Mouse (Mus musculus): Measurements from ENCODE around the gene Rbm45. TPM values are rescaled to one million over a fixed set of nuclear protein-coding genes. Genes with fewer than 3 reads are reported as not detected.

The Rbm45 gene
- polyA plus RNA-seq, 1 experiment from 2014 or later: 21.7 TPM

DNA sequence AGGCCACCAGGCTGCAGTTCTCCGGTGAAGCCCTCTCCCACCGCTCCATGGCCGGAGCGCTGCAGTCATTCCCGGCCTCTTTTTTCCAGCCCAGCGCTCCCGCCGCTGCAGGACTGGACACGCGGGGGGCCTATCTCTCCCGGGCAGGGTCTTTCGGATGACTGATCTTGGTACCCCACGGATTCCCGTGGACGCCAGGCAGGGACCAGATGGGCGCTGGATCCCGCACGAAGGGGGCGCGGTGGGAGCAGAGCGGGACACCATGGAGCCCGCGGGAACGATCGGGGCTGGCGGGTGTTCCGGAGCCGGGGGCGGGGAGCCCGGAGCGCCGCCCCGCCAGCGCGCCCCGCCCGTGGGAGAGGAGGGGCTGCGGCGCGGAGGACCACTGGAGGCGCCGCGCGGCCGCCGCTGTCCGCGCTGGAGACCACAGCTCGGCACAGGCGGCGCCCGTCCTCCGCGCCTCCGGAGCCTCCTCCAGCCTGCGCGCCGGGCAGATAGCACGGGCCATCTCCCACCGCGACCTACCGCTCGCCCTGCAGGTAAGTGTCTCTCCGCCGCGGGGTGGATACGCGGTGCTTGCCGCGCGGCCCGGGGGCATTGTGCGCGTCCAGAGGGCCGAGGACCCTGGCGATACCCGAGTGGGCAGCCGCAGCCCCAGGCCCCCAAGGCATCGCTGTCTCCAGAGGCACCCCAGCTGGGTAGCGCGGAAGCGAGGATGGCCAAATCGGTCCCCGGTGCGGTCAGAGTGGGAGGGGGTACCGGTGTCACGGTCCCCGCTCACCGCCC, 36.6 kb downstream of the Rbm45 start, which contains the start of gene Osbpl6:
Gene Osbpl6 (plus strand): TSS at position 358 of the 786 bp plus-strand sequence.
- H3K36me3 ChIP-seq: no peaks in the 10 kb centered on the region
- ATAC-seq (ENCODE audit: low read depth): peak; percentile 95
- peak within 1 kb of the TSS; percentile 96 for H3K27ac ChIP-seq (replicated peaks)
- H3K9ac ChIP-seq: peak within 1 kb of the TSS; percentile 89
- H3K4me2 ChIP-seq: peak within 1 kb of the TSS; percentile 81
- H3K9me3 ChIP-seq: no peaks in the 10 kb centered on the region
- H3K4me3 ChIP-seq: peak within 1 kb of the TSS; percentile 92
- under 1% methylated on average over 76 of the region's 89 CpGs for WGBS
- H3K4me1 ChIP-seq (replicated peaks): peaks cover 20% of the 10 kb centered on the region
- peaks cover 15% of the 10 kb centered on the region for H3K27me3 ChIP-seq

DNA sequence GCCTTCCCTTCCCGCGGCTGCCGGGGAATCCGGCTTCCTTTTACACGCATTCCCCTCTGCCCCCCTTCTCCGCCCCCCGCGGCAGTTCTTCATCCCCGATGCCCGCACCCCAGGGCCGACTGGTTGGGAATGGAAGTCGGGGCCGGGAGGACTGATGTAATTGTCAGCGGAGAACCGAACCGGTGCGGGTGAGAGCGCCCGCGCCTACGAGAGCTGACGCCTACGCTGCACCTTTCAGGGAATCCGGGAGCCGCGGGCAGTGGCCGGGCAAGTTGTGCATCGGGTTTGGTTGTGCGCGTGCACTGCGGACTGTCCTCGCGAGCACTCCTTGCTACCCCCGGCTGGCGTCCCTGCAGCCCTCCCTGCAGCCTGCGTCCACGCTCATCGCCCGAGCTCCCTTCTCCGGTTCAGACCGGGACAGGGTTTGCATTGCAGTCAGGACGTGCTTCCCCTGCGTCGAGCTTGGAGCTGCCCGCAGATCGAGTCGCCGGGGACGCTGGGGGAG, 37.2 kb downstream of the Rbm45 start:
- no peaks in the 10 kb centered on the region for H3K36me3 ChIP-seq
- WGBS: under 1% methylated on average over 49 of the region's 49 CpGs
- H3K4me1 ChIP-seq (replicated peaks): peaks cover 20% of the 10 kb centered on the region
- peak overlapping the region; percentile 92 for H3K4me3 ChIP-seq
- peak overlapping the region; percentile 81 for H3K4me2 ChIP-seq
- peak overlapping the region; percentile 96 for H3K27ac ChIP-seq (replicated peaks)
- ATAC-seq (ENCODE audit: low read depth): peak; percentile 64
- H3K27me3 ChIP-seq: peaks cover 15% of the 10 kb centered on the region
- H3K9me3 ChIP-seq: no peaks in the 10 kb centered on the region
- peak overlapping the region; percentile 89 for H3K9ac ChIP-seq

DNA sequence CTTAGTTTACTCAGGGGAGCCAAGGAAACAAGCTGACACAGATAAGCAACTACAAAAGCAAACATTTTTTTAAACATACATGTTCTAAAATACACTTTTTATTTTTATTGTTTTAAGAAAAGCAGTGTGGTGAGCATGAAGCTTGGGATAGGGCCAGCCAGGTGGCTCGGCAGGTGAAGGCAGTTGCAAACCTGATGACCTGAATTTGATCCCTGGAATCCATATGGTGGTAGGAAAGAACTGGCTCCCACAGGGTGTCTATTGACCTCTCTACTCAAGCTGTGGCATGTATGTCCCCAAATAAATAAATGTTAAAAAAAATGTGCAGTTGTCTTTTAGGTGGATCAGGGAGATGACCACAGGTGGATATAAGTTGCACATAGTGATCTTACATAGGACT, 39.7 kb downstream of the Rbm45 start:
- 85% methylated on average over 1 of the region's 1 CpGs for WGBS
- ATAC-seq (ENCODE audit: low read depth): no peak

DNA sequence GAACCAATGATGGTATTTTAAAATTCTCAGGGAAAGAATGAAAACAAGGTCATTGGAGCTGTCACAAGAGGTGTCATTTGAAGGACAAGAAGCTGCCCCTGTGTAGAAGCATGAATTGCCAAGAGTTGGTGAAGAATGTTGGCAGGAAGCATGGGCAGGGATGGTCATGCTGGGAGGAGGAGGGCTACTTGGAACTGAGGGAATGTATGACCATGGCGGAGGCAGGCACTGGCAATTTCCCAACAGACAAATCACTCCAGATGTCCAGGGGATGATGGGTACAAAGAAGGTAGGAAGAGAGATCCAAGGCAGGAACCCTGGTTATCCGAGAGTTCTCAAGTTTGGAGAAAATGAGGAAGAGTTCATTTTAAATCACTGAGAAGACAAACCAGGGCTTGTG, 40.2 kb downstream of the Rbm45 start:
- WGBS: 93% methylated on average over 2 of the region's 2 CpGs
- H3K4me2 ChIP-seq: no peak overlapping the region
- ATAC-seq (ENCODE audit: low read depth): no peak
- no peak overlapping the region for H3K9ac ChIP-seq
- H3K27me3 ChIP-seq: no peaks in the 10 kb centered on the region
- H3K36me3 ChIP-seq: no peaks in the 10 kb centered on the region
- H3K4me3 ChIP-seq: no peak overlapping the region
- H3K4me1 ChIP-seq (replicated peaks): peaks cover 11% of the 10 kb centered on the region
- H3K27ac ChIP-seq (replicated peaks): no peak overlapping the region
- no peaks in the 10 kb centered on the region for H3K9me3 ChIP-seq

More for the DNA sequence above, 39.7 kb downstream of the Rbm45 start:
- H3K4me1 ChIP-seq (replicated peaks): peaks cover 15% of the 10 kb centered on the region
- no peaks in the 10 kb centered on the region for H3K9me3 ChIP-seq
- no peak overlapping the region for H3K27ac ChIP-seq (replicated peaks)
- H3K4me2 ChIP-seq: no peak overlapping the region
- no peak overlapping the region for H3K9ac ChIP-seq
- no peaks in the 10 kb centered on the region for H3K36me3 ChIP-seq
- H3K4me3 ChIP-seq: no peak overlapping the region
- peaks cover 3% of the 10 kb centered on the region; the same call in 1 of the 2 replicates for H3K27me3 ChIP-seq

DNA sequence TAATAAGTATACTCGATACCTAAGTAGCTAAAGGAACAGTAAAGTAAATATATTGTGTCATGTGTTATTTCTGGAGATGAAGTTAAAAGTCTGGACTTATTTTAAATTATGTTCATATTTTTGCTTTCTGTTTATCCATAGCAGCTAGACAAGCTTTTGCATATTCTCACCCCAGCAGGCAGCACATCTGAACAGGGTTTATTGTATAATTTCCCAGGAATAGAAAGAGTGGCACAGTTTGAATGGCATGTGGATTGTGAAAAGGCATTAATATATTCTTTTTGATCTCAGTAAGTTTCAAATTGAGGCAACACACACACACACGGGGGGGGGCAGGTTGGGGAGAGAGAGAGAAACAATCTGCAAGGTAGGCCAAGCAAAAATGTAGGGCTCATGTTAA, 43.1 kb downstream of the Rbm45 start:
- Histone ChIP-seq H3K9ac (no peak overlapping the region), H3K4me2 (no peak overlapping the region), H3K9me3 (no peaks in the 10 kb centered on the region), H3K36me3 (no peaks in the 10 kb centered on the region), H3K4me1 (replicated peaks) (no peaks in the 10 kb centered on the region; the same call in 1 of the 2 replicates), H3K27me3 (no peaks in the 10 kb centered on the region), H3K4me3 (no peak overlapping the region), H3K27ac (replicated peaks) (no peak overlapping the region)
- 83% methylated on average over 2 of the region's 2 CpGs for WGBS
- ATAC-seq (ENCODE audit: low read depth): no peak

DNA sequence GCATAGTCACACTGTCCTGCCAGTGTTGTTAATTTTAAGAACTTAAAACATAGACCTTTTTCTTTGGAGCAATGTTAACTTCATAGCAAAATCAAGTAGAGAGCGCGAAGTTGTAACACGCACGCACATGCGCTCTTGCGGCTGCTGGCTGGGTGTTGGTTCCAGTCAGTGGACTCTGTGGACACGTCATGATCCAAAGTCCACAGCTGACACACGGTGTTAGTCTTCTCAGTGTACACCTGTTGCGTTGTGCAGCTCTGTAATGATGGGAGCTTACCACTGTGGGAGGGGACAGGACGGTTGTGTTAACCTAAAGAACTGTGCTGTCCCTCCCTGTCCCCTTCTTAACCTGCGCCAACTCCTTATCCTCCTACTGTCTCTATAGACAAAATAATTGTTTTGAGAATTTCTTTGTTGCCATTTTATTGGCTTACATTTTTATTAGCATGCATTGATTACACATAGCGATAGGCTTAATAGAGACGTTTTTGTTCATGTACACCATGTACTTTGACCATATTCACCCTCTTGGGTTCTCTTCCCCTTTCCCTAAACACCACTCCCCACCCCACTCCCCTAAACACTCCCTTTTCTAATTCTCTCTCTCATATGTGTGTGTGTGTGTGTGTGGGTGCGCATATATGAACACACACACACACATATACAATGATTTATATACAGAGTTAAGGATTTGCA, 47.8 kb downstream of the Rbm45 start:
- Histone ChIP-seq H3K4me3 (no peak overlapping the region), H3K4me2 (no peak overlapping the region), H3K36me3 (no peaks in the 10 kb centered on the region), H3K4me1 (replicated peaks) (peaks cover under 1% of the 10 kb centered on the region; the same call in 1 of the 2 replicates), H3K27ac (replicated peaks) (no peak overlapping the region), H3K9ac (no peak overlapping the region), H3K9me3 (no peaks in the 10 kb centered on the region), H3K27me3 (no peaks in the 10 kb centered on the region)
- WGBS: 94% methylated on average over 14 of the region's 14 CpGs
- ATAC-seq (ENCODE audit: low read depth): no peak

DNA sequence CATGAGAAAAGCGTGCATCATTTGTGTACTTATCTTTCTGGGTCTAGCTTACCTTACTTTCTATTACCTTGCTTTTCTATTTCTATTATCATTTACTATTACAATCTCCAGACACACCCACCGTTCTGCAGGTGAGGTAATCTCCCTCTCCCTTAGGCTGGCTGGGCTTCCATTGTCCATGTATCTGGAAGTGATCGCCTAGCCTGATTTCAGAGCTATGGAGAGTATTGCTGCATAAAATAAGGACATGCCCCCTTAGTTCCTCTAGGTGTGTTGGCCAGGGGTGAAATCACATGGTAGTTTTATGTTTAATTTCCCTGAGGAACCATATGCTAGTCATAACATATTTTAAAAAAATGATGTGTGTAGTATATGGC, 48.3 kb downstream of the Rbm45 start:
- Histone ChIP-seq H3K4me3 (no peak overlapping the region), H3K36me3 (no peaks in the 10 kb centered on the region), H3K9ac (no peak overlapping the region), H3K27me3 (no peaks in the 10 kb centered on the region), H3K4me1 (replicated peaks) (peaks cover 3% of the 10 kb centered on the region; the same call in 1 of the 2 replicates), H3K9me3 (no peaks in the 10 kb centered on the region), H3K4me2 (no peak overlapping the region), H3K27ac (replicated peaks) (no peak overlapping the region)
- WGBS: 94% methylated on average over 3 of the region's 3 CpGs
- ATAC-seq (ENCODE audit: low read depth): no peak

DNA sequence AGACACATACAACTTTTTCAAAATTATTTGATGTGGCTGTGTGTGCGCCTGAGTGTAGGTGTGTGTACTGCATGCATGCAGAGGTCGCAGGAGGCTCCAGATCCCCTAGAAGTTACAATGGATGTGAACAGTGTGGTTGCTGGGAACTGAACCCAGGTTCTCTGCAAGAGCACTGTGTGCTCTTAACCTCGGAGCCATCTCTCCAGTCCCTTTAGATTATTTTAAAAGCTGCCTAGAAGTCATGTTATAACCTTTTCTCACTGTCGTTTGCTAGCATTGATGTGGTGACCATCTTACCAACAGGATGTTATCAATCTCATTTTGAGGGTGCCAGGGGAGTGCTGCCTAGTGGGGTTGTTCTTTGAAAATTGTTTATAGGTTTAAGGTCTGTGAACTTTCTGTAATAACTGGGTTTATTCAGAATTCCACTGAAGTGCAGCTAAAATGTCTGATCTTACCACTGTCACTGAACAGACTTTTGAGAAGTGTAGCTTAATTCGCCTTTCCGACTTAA, 51.7 kb downstream of the Rbm45 start:
- no peak overlapping the region for H3K4me2 ChIP-seq
- no peaks in the 10 kb centered on the region for H3K36me3 ChIP-seq
- no peak overlapping the region for H3K9ac ChIP-seq
- H3K9me3 ChIP-seq: no peaks in the 10 kb centered on the region
- no peak for ATAC-seq (ENCODE audit: low read depth)
- H3K27ac ChIP-seq (replicated peaks): no peak overlapping the region
- WGBS: 79% methylated on average over 6 of the region's 6 CpGs
- H3K27me3 ChIP-seq: no peaks in the 10 kb centered on the region
- peaks cover 3% of the 10 kb centered on the region; the same call in 1 of the 2 replicates for H3K4me1 ChIP-seq (replicated peaks)
- H3K4me3 ChIP-seq: no peak overlapping the region

DNA sequence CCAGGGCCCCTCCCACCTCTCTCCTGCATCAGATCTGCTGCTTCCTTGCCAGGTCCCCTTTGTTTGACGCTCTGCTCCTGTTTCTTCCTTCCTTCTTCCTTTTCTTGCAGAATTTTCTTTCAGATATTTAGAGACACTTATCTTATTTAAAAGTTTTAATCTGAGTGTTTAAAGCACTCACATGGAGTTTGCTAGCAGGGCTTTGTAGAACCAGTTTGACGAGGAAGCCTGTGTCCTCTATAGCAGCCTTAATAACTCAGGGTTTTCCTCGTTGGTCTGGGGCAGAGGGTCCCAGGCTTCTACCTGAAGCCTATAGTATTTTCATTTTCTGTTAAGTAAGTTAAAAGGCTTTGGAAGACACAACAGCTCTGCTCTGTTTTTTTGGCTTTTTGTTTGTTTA, 57.0 kb downstream of the Rbm45 start:
- ATAC-seq (ENCODE audit: low read depth): no peak
- H3K4me1 ChIP-seq (replicated peaks): peaks cover 14% of the 10 kb centered on the region
- H3K4me2 ChIP-seq: no peak overlapping the region
- H3K9ac ChIP-seq: no peak overlapping the region
- no peaks in the 10 kb centered on the region for H3K27me3 ChIP-seq
- WGBS: 80% methylated on average over 3 of the region's 3 CpGs
- H3K27ac ChIP-seq (replicated peaks): no peak overlapping the region
- no peaks in the 10 kb centered on the region for H3K36me3 ChIP-seq
- no peaks in the 10 kb centered on the region for H3K9me3 ChIP-seq
- no peak overlapping the region for H3K4me3 ChIP-seq

DNA sequence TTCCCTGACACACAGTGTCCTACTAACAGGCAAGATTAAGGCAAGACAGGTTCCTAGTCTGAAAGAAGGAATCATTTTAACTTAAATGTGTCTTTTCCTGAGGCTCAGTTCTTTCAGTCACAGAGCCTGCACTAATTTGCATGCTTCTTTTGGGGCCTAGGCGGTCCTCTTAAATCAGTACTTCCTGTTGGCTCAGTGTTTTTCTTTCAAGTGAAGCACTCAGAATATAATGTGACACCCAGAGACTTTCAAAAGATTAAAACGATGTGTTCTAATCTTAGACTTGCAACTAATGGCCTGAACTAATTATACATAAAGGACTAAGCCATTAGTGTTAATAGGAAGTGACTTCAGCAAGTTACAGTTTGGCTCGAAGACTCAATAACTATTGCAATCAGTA, 59.5 kb downstream of the Rbm45 start:
- Histone ChIP-seq H3K4me2 (no peak overlapping the region), H3K9me3 (no peaks in the 10 kb centered on the region), H3K4me3 (no peak overlapping the region), H3K27ac (replicated peaks) (no peak overlapping the region), H3K4me1 (replicated peaks) (peaks cover 12% of the 10 kb centered on the region), H3K27me3 (no peaks in the 10 kb centered on the region), H3K36me3 (no peaks in the 10 kb centered on the region), H3K9ac (no peak overlapping the region)
- WGBS: 30% methylated on average over 3 of the region's 3 CpGs
- no peak for ATAC-seq (ENCODE audit: low read depth)

DNA sequence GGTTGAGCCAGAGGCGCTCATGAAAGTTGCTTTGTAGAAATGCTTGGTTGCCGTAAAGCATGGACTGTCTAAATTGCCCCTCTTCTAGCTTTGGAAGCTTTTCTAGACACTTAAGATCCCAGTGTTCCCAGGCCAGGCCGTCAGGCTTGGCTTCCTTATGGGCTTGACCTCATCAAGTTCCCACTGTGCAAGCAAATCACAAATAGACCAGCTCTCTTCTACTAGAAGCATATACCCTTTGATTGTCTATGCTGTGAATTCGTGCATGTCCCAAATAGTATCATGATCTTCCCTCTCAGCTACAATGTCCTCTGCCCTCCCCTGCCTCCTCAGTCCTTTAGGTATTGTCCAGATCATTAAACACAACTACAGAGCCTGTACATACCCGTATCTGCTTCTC, 60.1 kb downstream of the Rbm45 start:
- 70% methylated on average over 5 of the region's 5 CpGs for WGBS
- Histone ChIP-seq H3K27ac (replicated peaks) (no peak overlapping the region), H3K9me3 (no peaks in the 10 kb centered on the region), H3K4me3 (no peak overlapping the region), H3K36me3 (no peaks in the 10 kb centered on the region), H3K4me2 (no peak overlapping the region), H3K27me3 (no peaks in the 10 kb centered on the region), H3K9ac (no peak overlapping the region), H3K4me1 (replicated peaks) (peaks cover 12% of the 10 kb centered on the region)
- no peak for ATAC-seq (ENCODE audit: low read depth)

DNA sequence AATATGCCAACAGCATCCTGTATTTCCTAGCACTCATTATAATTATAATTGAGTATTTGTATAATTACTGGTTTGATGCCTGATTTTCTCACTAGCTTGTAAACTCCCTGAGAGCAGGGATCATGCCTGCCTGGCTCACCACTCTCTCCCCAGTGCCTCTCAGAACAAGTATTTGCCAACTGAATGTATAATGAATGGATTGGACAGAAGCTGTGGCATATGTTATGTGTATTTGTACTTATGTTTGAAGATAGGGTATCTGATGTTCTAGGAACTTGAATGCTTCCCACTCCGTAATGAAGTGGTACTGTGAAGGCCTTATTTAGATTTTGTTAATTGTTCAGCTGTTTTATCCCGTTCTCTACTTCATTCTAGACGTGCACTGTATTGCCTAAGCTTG, 60.8 kb downstream of the Rbm45 start:
- H3K36me3 ChIP-seq: no peaks in the 10 kb centered on the region
- no peak overlapping the region for H3K27ac ChIP-seq (replicated peaks)
- WGBS: 89% methylated on average over 3 of the region's 3 CpGs
- no peak overlapping the region for H3K4me2 ChIP-seq
- no peak overlapping the region for H3K4me3 ChIP-seq
- no peaks in the 10 kb centered on the region for H3K27me3 ChIP-seq
- no peak overlapping the region for H3K9ac ChIP-seq
- H3K4me1 ChIP-seq (replicated peaks): peaks cover 12% of the 10 kb centered on the region
- ATAC-seq (ENCODE audit: low read depth): no peak
- no peaks in the 10 kb centered on the region for H3K9me3 ChIP-seq
